Mouse (Mus musculus) retina, adult 2 months (tissue): ENCODE results near the gene Ptger3.

Experiments
- DNase-seq: peaks from one replicate; pipeline ENCODE4 v3.0.0-alpha.2; 2012; ENCODE audit warnings: low read depth, low spot score

Ptger3 gene

GRCm38 (mm10) chr3:157582626-157583405, 16.1 kb downstream of the Ptger3 start:
- DNase-seq: no peak

DNA sequence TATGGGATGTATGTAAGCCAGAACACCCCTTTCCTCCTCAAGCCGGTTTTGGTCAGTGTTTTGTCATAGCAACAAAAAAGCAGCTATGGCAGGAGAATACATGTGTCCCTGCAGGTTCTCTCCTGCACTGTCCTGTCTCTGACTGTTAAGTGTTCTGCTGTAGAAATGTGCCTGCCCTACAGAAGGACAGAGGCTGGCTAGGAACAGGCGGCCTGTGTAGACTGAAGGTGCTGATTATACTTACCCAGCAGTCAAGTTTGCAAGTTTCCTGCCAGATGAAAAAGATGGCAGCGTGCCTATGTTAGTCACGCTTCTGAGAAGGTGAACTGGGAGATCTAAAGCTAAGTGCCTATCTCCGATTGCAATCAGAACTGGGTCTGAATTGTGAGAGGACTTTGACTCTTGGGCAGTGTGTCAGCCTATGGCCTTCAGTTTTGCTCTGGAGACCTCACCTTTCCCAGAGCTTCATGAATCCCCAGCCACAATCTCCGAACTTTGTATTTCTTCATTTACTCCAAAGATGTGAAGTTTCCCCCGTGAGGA, 31.2 kb downstream of the Ptger3 start:
- DNase-seq: no peak

DNA sequence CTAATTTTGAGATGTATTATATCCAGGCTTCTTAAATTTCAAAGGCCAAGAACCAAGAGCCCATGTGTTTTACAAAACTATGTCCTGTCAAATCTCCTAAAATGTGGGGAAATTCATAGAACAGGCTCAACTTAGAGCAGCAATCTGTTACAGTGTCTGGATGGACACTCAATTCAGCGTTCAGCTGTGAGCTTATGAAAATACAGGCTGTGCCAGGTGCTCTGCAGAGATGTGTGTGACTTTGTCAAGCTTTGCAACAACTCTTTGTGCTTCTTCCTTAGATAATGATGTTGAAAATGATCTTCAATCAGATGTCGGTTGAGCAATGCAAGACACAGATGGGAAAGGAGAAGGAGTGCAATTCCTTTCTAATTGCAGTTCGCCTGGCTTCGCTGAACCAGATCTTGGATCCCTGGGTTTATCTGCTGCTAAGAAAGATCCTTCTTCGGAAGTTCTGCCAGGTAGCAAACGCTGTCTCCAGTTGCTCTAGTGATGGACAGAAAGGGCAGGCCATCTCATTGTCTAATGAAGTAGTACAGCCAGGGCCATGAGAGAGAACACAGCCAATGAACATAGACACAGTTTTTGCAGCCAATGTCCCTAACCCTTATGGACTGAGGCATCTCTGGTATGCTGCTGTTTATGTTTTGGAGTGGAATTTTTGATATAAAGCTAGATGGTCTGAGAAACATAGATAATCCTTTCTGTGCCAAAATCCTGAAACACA, 38.2 kb downstream of the Ptger3 start:
- DNase-seq: no peak

DNA sequence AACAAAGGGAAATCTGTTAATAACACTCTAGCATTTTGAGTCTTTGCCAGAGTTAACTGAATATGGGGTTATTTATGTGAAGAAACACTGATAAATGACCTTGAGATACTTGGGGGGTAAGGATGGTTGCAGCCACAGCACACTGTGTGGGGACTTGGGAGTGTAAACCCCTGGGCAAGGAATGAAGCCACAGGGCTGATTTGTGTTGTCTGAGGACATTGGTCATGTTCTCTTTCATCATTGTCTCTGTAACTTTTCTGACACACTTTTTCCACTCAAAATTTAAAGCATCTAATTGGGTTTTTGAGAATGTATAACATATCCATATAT, 38.7 kb downstream of the Ptger3 start:
- no peak for DNase-seq

GRCm38 (mm10) chr3:157613542-157613941, 46.9 kb downstream of the Ptger3 start:
- DNase-seq: no peak

DNA sequence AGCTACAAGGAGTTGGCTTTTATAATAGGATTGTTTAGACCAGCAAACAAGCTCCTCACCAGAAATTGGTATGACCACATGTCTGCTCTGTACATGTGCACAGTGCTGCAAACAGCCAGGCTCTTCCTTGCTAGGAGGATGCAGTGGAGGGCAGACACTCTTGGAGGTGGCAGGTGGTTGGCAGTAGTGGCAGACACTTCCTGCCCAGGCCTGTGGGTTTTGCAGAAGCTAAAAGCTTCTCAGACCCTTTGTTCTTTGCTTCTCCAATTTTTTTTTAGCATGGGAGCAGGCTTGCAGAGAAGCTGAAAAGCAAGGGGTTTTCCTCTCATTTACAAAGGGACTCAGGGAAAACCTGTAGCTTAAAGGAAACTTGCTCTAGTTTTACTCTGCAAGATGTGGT, 50.3 kb downstream of the Ptger3 start:
- DNase-seq: no peak

GRCm38 (mm10) chr3:157627407-157627806, 60.7 kb downstream of the Ptger3 start:
- DNase-seq: no peak

GRCm38 (mm10) chr3:157630671-157631070, 64.0 kb downstream of the Ptger3 start:
- DNase-seq: no peak

DNA sequence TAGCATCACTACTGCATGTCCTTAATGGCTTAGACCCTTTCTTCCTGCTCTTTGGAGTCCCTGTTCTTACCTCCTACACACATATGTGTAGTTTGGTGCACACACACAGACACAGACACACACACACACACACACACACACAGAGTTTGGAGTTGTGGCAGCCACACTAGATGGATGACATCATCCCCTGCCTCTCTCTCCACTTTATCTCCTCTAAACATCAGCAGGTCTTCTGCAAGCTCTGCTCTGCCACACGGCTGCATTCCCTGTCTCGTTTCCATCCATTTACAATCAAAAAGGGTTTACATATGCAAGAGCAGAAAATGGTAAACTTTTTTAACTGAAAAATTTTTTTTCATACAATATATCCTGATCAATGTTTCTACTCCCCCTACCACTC, 64.7 kb downstream of the Ptger3 start:
- DNase-seq: no peak

DNA sequence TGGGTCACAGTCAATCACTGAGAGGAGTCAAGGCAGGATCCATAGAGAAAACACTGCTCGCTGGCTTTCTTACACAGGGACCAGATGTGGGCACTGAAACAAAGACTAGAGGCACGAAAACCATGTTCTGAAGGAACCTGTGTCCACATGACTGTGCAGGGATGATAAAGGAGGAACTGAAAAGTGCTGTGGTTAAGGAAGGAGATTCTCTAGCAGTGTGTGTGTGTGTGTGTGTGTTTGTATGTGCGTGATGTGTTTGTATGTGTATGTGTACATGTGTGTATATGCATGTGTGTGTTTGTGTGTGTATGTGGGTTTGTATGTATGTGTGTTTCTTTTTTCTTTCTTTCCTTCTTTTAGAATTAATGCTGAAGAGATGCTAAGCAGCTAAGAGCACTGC, 67.7 kb downstream of the Ptger3 start:
- no peak for DNase-seq

DNA sequence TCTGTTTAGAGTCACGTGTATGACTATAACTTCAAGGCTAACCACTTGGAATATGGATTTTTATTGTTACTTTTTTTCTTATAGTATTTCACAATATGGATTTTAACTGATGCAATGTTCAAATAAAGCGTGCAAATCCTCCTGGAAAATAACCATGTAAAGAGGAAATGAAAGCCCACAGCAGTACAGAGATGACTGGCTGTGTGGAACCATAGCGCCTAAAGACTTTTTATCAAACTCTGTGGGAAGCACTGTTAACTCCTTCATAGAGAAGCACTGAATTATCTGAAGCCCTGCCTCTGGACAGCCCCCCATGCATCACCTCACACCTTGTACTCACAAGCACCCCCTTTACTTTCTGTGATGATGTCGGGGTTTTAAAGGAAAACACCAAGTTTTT, 69.0 kb downstream of the Ptger3 start:
- DNase-seq: no peak

- no peak for DNase-seq
Measured at GRCm38 (mm10) chr3:157636887-157637286, 70.2 kb downstream of the Ptger3 start.

DNA sequence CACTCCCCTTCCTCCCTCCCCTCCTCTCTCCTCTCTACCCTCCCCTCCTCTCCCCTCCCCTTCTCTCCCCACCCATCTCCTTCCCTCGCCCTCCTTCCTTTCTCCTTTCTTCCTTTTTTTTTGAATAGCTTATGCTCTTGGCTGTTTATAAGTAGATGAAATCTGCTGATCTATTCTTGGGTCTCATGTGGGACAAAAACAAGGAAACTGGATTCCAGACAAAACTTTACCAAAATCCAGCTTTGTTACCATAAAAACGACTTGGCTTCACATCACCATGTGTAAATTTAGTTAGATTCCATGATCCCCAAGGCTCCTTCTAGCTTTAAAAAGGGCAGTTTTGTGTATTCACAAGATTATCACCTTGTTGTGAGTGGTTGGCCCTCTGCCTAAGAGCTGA, 70.6 kb downstream of the Ptger3 start:
- DNase-seq: no peak

- DNase-seq: no peak
Measured at GRCm38 (mm10) chr3:157641634-157642033, 74.9 kb downstream of the Ptger3 start.

DNA sequence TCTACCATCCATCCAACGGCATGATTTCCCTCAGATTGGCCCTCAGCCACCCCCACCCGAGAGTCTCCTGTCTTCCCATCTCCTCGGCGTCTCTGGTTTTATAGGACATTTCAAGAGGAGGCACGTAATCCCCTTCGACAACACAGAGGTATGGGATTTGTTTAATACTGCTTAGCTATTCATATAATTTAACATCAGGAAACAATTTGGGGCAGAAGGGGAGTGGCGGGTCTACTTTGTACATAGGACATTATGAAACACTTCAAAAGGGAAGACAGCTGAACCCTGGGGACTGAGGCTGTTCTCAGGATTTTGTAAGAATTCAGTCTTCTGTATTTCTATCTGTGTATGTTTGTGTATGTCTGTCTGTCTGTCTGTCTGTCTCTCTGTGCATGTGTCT, 94.9 kb downstream of the Ptger3 start:
- no peak for DNase-seq

DNA sequence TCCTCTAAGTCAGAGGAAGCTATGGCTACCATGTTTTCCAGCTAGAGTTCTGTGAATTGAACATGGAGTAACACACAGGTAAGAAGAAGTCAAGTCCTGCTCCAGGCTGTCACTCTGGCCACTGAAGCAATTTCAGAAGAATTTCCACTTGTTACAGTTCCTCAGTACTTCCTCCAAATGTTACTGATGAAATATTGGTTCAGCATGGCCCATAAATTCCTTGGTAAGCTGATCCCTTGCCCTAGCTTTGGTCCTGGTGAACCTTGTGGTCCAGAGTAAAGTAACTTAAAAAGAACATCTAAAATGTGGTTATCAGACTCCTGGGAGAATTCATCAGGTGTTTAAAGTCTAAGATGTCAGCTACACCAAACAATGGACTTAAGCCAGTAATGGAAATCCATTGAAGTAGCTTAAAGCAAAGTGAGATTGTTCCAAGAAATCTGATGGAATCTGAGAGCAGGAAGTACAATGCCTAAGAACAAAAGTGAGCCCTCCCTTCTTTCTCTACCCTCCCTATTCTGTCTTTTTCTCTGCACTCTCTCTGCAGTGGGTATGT, 97.9 kb downstream of the Ptger3 start:
- no peak for DNase-seq

GRCm38 (mm10) chr3:157665471-157665870, 98.8 kb downstream of the Ptger3 start:
- DNase-seq: no peak

DNA sequence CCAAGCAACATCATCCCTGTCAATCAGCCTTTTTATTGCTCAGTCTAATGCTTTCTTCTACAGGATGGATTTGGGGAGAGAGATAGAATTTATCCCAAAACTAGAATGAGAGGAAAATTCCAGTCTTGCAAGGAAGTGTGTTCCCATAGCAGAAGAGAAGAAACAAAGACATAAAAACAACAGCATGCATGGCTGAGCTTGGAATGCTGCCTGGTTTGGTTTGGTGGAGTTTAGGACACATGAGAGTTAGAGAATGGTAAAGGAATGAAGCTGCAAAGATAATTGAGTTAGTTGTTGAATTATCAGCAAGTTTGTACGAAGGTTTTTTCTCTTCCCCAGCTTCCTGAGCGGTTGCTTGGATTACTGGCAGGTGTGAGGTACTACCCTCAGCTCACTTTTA, 99.5 kb downstream of the Ptger3 start:
- DNase-seq: no peak

GRCm38 (mm10) chr3:157686105-157686504, 119.4 kb downstream of the Ptger3 start:
- DNase-seq: no peak

DNA sequence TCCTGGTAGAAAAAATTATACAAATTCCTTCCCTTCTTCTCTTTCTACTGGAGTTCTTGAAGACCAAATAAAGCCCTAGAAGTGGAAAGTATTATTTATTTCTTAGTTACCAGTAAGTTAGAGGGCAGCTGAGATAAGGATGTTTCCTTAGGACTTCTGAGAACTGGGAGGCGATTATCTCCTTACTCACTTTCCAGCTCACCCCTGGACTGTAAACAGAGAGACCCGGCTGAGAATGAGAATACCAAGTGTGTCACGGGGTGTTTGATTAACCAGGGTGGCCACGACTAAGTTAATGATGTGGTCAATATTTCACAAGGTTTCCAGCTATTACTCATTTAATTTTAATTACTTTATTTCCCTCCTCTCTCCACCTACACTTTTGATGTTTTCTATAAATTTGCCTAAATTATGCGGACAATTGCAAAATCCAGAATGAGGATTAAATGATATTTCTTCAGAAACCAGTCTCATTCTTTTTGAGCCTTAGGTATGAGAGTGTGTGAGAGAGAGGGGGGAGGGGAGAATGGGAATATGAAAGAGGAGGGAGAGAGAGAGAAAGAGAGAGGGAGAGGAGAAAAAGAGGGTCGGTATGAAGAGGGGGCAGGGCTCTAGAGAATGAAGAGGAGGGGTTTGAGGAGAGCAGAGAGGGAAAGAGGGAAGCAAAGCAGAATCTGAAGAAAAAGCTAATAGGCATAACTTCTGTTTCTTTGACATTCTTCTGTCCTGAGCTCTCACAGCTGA, 121.9 kb downstream of the Ptger3 start:
- DNase-seq: no peak
